Mouse (Mus musculus): Measurements from ENCODE around the gene Tekt1. TPM values are rescaled to one million over a fixed set of nuclear protein-coding genes. Genes with fewer than 3 reads are reported as not detected.

Tekt1 gene
- total RNA-seq, 2 experiments from 2014 or later = 2.2 to 2.9 TPM

Small RNAs within 50 kb of the gene (microRNA-seq; reads per million reads assigned to microRNA genes)
- gene Mir6338 = not detected

Other genes with a start within 250 kb of the Tekt1 start
- 10 to 100 TPM; 74.9 to 83.2 TPM for gene Pitpnm3, start 226.7 kb downstream of the Tekt1 start, total RNA-seq (2021)
- 10 to 100 TPM in 1 of 2 experiments, 1 to 10 TPM in 1; 9.1 to 15.4 TPM for gene Gm43951, start 155.6 kb downstream of the Tekt1 start, total RNA-seq (2021)
- 10 to 100 TPM; 26.1 to 39.9 TPM for gene 4933427D14Rik, start 155.0 kb downstream of the Tekt1 start, total RNA-seq (2021)
- 10 to 100 TPM; 31.0 to 31.3 TPM for gene Txndc17, start 154.9 kb downstream of the Tekt1 start, total RNA-seq (2021)
- gene Med31, start 146.8 kb downstream of the Tekt1 start, total RNA-seq (2021) = 10 to 100 TPM; 15.5 to 16.7 TPM
- gene Slc13a5, start 95.2 kb downstream of the Tekt1 start, total RNA-seq (2021) = 10 to 100 TPM; 14.2 to 21.9 TPM
- gene Xaf1, start 60.8 kb downstream of the Tekt1 start, total RNA-seq (2021) = 1 to 10 TPM; 6.2 to 6.6 TPM
- not detected for gene Fbxo39, start 48.0 kb downstream of the Tekt1 start, total RNA-seq (2021)
- 1 to 10 TPM in 1 of 2 experiments, under 1 TPM in 1; 0.68 to 1.5 TPM for gene Smtnl2, start 49.3 kb upstream of the Tekt1 start, total RNA-seq (2021)
- gene Ggt6, start 73.1 kb upstream of the Tekt1 start, total RNA-seq (2021) = under 1 TPM in 1 of 2 experiments, not detected in 1; 0.29 TPM
- 10 to 100 TPM; 42.8 to 50.2 TPM for gene Mybbp1a, start 78.9 kb upstream of the Tekt1 start, total RNA-seq (2021)
- gene Spns2, start 127.5 kb upstream of the Tekt1 start, total RNA-seq (2021) = 10 to 100 TPM; 53.6 to 69.9 TPM
- gene Spns3, start 188.1 kb upstream of the Tekt1 start, total RNA-seq (2021) = under 1 TPM; 0.17 to 0.57 TPM
- gene Ube2g1, start 244.8 kb upstream of the Tekt1 start, total RNA-seq (2021) = 10 to 100 TPM; 50.7 to 59.0 TPM